Mouse (Mus musculus) forebrain, postnatal 0 days (tissue): ENCODE measurements at regions not wholly inside any gene's neighbourhood (a gene's known extent, or its start where the extent isn't known, plus 50 kb on each side); places are given as distances from the start of the nearest gene placed in this dataset.

Source experiments
- ATAC-seq: fragments of 200-750 bp; cut with Nextera tagmentation; 2 replicates; pipeline ENCODE4 v1.8.0; 2017; ENCODE audit warnings: mild to moderate bottlenecking, moderate library complexity
- DNase-seq: peaks from one replicate; pipeline ENCODE4 v3.0.0-alpha.2; 2015
- H3K27ac ChIP-seq: fragments of 300-500 bp; sonication (generic); 2 replicates; pipeline ENCODE4 v1.5.1; 2014; ENCODE audit warnings: low read depth, mild to moderate bottlenecking, antibody characterized with exemption, low read length, moderate library complexity, mixed read lengths
- H3K27me3 ChIP-seq: fragments of 300-500 bp; sonication (generic); 2 replicates; pipeline ENCODE4 v1.6.1; 2014; ENCODE audit warnings: mild to moderate bottlenecking, low read length, mixed read lengths; ENCODE audit not compliant: insufficient read depth
- H3K36me3 ChIP-seq: fragments of 300-500 bp; sonication (generic); 2 replicates; pipeline ENCODE4 v1.6.1; 2014; ENCODE audit warnings: mild to moderate bottlenecking, moderate library complexity; ENCODE audit not compliant: insufficient read depth
- H3K4me1 ChIP-seq: fragments of 300-500 bp; sonication (generic); 2 replicates; pipeline ENCODE4 v1.6.1; 2014; ENCODE audit warnings: antibody characterized with exemption; ENCODE audit not compliant: insufficient read depth
- H3K4me2 ChIP-seq: fragments of 300-500 bp; sonication (generic); 2 replicates; pipeline ENCODE4 v1.6.1; 2014; ENCODE audit warnings: low read depth, mild to moderate bottlenecking, moderate library complexity
- H3K4me3 ChIP-seq: fragments of 300-500 bp; sonication (generic); 2 replicates; pipeline ENCODE4 v1.5.1; 2014; ENCODE audit warnings: low read depth, low read length, mixed read lengths
- H3K9ac ChIP-seq: fragments of 300-500 bp; sonication (generic); 2 replicates; pipeline ENCODE4 v1.6.1; 2014; ENCODE audit warnings: mild to moderate bottlenecking
- H3K9me3 ChIP-seq: fragments of 300-500 bp; sonication (generic); 2 replicates; pipeline ENCODE4 v1.6.1; 2016; ENCODE audit warnings: low read length
- CTCF ChIP-seq: sonication (generic); IDR thresholded peaks from 2 replicates; pipeline ENCODE4 v1.5.1; 2016; ENCODE audit warnings: antibody characterized with exemption, control low read depth, low read depth
- WGBS: fragments of 180-500 bp; shearing (Covaris S2); extraction: QIAGEN DNeasy Blood & Tissue Kit; methylation state at CpG from one replicate; pipeline ENCODE4 v1.1.7; 2014; 5-methylcytosine and 5-hydroxymethylcytosine counted together

DNA sequence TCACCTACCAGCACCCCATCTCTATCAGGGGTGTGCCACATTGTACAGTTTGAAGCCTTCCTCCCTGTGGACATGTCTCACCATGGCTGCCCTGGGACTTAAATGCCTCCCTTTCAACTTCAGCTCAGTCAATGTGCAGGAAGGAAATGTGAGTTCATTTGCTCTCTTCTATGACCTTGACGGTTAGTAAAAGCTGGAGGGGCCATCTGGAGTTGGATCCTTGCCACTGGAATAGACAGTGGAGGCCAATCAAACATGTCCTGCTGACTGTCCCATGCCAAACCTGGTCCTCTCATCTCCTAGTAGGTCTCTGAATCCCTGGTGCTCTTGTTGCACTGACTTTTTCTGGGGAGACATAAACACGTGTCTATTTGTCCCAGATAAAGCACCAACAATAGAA is 220.2 kb downstream of the Abcc12 start:
- H3K27ac ChIP-seq, result no peak overlapping the region
- no peaks in the 10 kb centered on the region for H3K27me3 ChIP-seq
- no peaks in the 10 kb centered on the region for H3K9me3 ChIP-seq
- TF ChIP-seq CTCF, result no peak
- ATAC-seq (no peak), DNase-seq (no peak)
- 59% methylated on average over 2 of the region's 2 CpGs for WGBS
- H3K9ac ChIP-seq, result no peak overlapping the region
- no peak overlapping the region for H3K4me2 ChIP-seq
- H3K4me3 ChIP-seq, result no peak overlapping the region
- no peaks in the 10 kb centered on the region for H3K36me3 ChIP-seq
- no peaks in the 10 kb centered on the region for H3K4me1 ChIP-seq

DNA sequence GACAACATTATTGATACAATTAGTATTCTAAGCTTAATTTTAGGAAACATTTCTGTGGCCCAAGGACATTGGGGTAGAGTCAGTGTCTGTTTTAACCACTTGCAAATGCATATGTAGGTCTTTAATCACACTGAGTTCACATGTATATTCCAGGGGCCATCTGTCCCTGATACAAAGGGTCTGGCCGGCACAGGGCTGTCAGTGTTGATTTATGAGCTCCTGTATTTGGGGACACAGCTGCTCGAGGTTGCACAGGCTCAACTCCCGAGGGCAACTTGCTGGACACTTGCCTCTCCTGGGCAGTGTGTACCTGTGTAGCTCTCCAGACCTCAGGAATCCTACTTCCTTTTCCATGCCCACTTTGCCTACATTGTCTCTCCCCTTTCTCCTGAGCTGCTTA is 221.0 kb downstream of the Abcc12 start:
- Histone ChIP-seq H3K9me3 (no peaks in the 10 kb centered on the region), H3K4me2 (no peak overlapping the region), H3K27ac (no peak overlapping the region), H3K36me3 (no peaks in the 10 kb centered on the region), H3K4me3 (no peak overlapping the region), H3K27me3 (no peaks in the 10 kb centered on the region), H3K4me1 (no peaks in the 10 kb centered on the region), H3K9ac (no peak overlapping the region)
- TF ChIP-seq CTCF, result no peak
- WGBS, result 74% methylated on average over 3 of the region's 3 CpGs
- DNase-seq (no peak), ATAC-seq (no peak)

DNA sequence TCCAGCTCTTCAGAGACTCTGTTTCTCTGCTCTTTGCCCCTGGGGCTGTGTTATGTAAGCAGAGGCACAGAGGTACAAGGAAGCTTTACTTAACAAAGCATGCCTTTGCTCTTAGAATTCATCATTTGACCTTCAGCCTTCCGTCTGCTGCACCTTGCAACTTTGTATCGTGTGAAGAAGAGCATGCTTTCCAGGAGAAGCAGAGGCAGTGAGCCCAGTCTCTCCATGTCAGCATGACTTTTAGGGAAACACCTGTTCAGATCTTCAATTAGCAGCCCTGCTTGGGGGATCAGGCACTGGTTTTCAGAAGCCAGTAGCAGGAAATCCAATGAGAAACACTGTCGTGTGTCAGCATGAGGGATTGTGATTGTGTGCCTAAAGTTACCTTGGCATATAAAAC is 226.7 kb downstream of the Abcc12 start:
- 85% methylated on average over 3 of the region's 3 CpGs for WGBS
- ATAC-seq, result no peak
- Histone ChIP-seq H3K27me3 (no peaks in the 10 kb centered on the region), H3K4me2 (no peak overlapping the region), H3K27ac (no peak overlapping the region), H3K36me3 (no peaks in the 10 kb centered on the region), H3K4me3 (no peak overlapping the region), H3K4me1 (no peaks in the 10 kb centered on the region), H3K9ac (no peak overlapping the region), H3K9me3 (no peaks in the 10 kb centered on the region)
- no peak for DNase-seq
- no peak for TF ChIP-seq CTCF

DNA sequence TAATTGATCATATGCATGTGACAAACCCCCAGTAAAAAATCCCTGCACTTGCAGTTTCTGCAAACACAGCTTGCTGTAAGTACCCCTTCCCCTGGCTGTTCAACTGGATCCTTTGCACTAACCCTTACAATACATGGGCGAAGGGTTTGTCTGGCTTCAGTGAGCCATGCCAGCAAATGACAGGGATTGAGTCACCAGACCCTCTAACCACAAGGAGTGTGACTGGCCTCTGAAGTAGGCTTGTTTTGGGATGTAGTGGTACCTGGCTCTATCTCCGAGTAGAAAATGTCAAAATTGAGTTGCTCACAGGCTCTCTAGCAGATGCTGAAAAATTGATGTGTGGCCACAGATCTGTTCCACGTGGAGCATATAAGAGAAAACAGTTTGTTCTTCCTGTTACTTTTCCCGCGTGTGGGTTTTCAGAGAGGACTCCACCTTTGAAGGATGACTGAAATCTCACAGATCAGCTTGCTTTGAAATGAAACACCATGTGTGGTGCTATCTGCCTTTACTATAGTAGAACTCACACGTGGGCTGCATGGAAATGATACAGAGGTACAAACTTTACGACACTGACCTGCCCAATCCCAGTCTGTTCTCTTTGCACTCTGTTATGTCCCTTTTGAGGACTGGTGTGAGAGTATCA is 228.8 kb downstream of the Abcc12 start:
- Histone ChIP-seq H3K9ac (no peak overlapping the region), H3K36me3 (no peaks in the 10 kb centered on the region), H3K9me3 (no peaks in the 10 kb centered on the region), H3K4me3 (no peak overlapping the region), H3K27me3 (no peaks in the 10 kb centered on the region), H3K4me2 (no peak overlapping the region), H3K4me1 (no peaks in the 10 kb centered on the region), H3K27ac (no peak overlapping the region)
- ATAC-seq (no peak), DNase-seq (no peak)
- 77% methylated on average over 7 of the region's 7 CpGs for WGBS
- no peak for TF ChIP-seq CTCF

DNA sequence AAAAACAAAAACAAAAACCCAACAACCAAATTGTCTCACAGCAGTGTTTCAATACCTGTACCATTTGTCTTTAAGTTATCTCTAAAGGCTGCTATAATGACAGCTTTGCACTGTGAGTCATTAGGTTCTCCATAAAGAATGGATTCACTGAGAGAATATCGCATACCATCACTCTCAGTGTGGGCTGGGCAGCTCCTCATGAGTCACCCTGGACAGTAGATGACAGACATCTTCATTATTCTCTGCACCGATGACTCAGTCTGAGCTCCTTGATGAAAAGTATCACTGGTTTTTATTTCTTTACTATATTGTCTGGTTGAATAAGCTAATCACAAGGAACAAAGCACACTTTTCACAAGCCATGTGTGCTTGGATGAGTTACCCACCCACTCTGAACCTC is 230.4 kb downstream of the Abcc12 start:
- H3K4me1 ChIP-seq, result no peaks in the 10 kb centered on the region
- no peaks in the 10 kb centered on the region for H3K36me3 ChIP-seq
- H3K9me3 ChIP-seq, result no peaks in the 10 kb centered on the region
- ATAC-seq (no peak), DNase-seq (no peak)
- no peaks in the 10 kb centered on the region for H3K27me3 ChIP-seq
- WGBS, result 65% methylated on average over 2 of the region's 2 CpGs
- H3K4me3 ChIP-seq, result no peak overlapping the region
- no peak overlapping the region for H3K27ac ChIP-seq
- no peak overlapping the region for H3K9ac ChIP-seq
- H3K4me2 ChIP-seq, result no peak overlapping the region
- TF ChIP-seq CTCF, result no peak

DNA sequence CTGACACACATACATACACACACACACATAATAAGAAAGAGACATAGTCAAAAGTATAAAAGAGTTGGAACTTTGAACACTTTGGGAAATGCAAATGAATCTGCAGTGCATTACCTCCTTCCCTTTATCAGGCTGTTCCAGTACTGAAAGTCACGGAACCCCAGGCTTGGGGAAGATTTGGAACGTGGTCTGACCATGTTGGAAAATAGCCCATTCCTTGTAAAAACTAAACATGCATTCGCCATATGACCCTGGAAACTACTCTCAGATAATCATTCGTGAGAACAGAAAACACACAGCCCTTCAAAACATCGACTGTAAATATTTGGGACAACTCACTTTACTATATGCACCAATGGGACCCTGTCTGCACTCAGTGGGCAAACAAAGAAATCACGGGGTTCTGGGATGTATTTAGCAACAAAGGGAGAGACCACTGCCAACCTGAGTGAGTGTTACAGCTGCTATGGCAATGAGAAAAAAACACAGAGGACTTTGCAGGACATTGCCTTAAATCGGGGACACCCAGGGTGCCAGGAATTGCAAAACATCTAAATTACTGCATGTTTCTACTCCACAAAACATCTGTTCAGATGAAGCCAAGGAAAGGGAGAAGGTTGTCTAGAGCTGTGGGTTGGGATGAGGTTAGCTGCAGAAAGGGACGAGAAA is 238.3 kb downstream of the Abcc12 start:
- Histone ChIP-seq H3K4me3 (no peak overlapping the region), H3K36me3 (no peaks in the 10 kb centered on the region), H3K27me3 (no peaks in the 10 kb centered on the region), H3K4me1 (0 out of 2 replicates have a peak, but pooled peaks cover 3% of the 10 kb centered on the region), H3K9ac (no peak overlapping the region), H3K27ac (no peak overlapping the region), H3K9me3 (no peaks in the 10 kb centered on the region), H3K4me2 (no peak overlapping the region)
- TF ChIP-seq CTCF, result no peak
- 56% methylated on average over 8 of the region's 8 CpGs for WGBS
- ATAC-seq (no peak), DNase-seq (no peak)

DNA sequence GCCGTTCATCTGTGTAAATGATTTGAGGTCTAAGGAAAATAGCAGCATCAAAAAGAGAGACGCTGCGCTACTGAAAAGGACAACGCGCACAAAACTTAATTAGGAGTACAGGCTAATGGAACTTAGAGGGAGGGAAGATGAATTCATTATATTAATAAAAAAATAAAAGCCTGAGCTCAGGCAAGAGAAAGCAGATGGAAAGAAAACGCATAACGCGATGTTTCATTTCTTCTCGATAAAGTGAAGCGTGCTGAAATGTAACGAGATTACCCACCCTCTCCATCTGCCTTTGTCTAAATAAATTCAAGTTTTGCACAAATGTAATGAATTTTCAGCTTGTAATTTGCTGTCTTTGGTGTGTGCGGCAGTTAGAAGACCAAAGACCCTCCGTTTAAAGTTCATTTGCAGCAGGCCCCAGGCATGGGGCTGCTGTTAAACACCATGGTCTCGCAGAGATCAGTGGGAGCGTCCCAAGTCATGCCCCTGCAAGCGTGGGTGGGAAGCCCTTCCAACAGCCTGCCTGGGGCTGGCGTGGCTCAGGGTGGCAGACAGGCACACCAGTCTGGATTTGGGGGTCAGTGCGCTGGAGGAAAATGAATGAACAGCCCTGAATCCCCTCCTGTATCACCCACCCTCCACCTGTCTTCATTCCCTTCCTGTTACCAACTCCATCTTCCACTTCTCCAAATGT is 241.8 kb downstream of the Abcc12 start:
- TF ChIP-seq CTCF, result no peak
- Histone ChIP-seq H3K4me3 (no peak overlapping the region), H3K9me3 (no peaks in the 10 kb centered on the region), H3K9ac (no peak overlapping the region), H3K4me2 (0 out of 2 replicates have a peak overlapping the region, but pooled peaks have one; percentile 4), H3K27ac (peak overlapping the region; percentile 84), H3K27me3 (no peaks in the 10 kb centered on the region), H3K36me3 (no peaks in the 10 kb centered on the region), H3K4me1 (0 out of 2 replicates have a peak, but pooled peaks cover 3% of the 10 kb centered on the region)
- DNase-seq (peak; percentile 57), ATAC-seq (peak; percentile 71)
- WGBS, result 49% methylated on average over 18 of the region's 18 CpGs
